Mouse (Mus musculus) common myeloid progenitor, adult 5-6 weeks (primary cell): ENCODE data around the gene Mettl25. TPM values are rescaled to one million over a fixed set of nuclear protein-coding genes. Genes with fewer than 3 reads are reported as not detected.

Experiments
- ATAC-seq: replicated peaks from 2 replicates; pipeline ENCODE4 v1.8.0; 2016; ENCODE audit warnings: low read depth, mild to moderate bottlenecking, moderate TSS enrichment, inconsistent platforms; ENCODE audit not compliant: poor library complexity, severe bottlenecking
- total RNA-seq: library from RNA; stranded (forward); fragments of 200-1000, 187-1606 nt; gene quantifications from 2 replicates; pipeline ENCODE4 v1.2.3, GENCODE M21; 2017

Gene Mettl25
- total RNA-seq, 1 experiment from 2014 or later = 15.9 TPM

DNA sequence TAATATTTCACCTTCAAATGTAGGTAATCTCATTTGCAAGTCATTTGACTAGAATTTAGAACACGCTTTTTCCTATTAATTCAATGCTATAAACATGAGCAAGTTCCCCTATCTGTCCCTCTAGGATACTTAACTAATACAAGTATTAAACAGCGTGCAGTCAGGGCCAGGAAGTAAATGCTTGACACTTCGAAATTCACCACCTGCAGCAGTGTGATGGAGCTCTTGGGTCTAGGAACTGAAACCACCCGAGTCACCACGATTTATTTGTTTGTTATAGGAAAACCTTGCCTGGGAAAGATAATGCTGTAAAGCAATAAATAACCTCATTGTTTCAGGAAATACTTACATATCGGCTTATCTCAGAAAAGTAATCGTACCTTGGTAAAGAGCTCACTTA, 81.1 kb downstream of the Mettl25 start:
- ATAC-seq = peak; percentile 47; the same call in 1 of the 2 replicates

GRCm38 (mm10) chr10:105753831-105754605, 87.2 kb downstream of the Mettl25 start:
- no peak for ATAC-seq

DNA sequence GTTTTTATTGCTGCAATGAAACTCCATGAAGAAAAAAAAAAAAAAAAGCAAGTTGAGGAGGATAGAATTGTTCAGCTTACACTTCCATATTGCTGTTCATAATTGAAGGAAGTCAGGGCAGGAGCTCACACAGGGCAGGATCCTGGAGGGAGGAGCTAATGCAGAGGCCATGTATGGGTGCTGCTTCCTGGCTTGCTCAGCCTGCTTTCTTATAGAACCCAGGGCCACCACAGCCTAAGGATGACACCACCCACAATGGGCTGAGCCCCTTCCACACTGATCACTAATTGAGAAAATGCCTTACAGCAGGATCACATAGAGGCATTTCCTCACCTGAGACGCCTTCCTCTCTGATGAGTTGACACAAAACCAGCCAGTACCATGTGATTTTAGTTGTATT, 95.2 kb downstream of the Mettl25 start:
- ATAC-seq = no peak

- ATAC-seq = no peak
These were observed 99.4 kb downstream of the Mettl25 start for GRCm38 (mm10) chr10:105741736-105742135.

GRCm38 (mm10) chr10:105738942-105739341, 102.2 kb downstream of the Mettl25 start:
- no peak for ATAC-seq

DNA sequence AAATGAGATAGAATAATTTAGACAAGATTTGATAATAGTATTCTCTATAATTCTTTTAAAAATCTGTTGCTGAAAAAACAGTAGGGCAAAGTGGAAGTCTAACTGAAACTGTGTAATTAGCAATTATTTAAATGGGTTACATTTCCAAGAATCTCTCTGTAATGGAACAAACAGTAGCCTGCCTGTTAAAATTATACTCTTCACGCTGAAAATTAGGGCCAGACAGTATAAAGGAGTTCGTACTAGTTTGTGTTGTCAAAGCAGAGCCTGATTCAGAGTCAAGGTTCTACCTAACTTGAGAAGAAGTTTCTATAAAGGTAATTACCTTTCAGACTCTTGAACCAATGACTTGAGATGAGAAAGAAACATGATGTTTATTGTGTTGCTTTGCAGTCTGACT, 113.4 kb downstream of the Mettl25 start:
- ATAC-seq = no peak

DNA sequence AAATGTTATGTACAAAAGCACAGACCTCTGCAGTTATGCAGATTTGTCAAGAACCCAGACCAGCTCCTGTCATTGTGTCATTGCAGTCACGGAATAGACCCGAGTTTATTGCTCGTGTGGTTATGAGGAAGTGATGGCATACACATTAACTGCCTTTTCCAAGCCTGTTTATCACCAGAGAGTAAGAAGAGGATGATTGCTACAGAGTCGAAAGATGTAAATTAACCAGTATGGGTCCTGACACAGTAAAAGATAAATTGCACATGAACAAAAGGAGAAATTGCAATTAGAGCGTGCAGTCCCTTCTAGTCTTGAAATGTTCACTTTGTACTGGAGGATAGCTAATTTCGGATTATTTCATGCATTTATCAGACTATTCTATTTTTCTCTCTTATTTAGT, 113.8 kb downstream of the Mettl25 start:
- ATAC-seq = no peak

DNA sequence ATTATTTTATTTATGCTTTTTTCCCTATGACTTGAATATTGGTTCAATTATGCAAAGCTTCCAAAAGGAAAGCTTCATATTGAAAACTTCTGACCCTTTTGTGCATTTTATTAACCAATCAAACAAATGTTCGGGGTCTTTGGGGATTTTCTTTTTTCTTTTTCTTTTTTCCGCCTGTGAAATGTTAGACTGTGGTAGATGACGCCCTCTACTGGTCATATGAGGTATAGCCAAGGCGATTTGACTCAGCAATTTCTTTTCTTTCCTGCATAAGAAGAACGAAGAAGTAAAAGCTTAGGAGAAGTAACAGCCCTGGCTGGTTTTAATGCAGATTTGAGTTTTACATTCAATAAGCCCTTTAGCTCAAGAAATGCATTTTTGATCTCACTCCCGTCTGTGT, 126.3 kb downstream of the Mettl25 start:
- peak; percentile 86 for ATAC-seq

- ATAC-seq = 0 out of 2 replicates have a peak, but pooled peaks have one; percentile 29
These were observed 126.8 kb downstream of the Mettl25 start for GRCm38 (mm10) chr10:105714366-105714765.

DNA sequence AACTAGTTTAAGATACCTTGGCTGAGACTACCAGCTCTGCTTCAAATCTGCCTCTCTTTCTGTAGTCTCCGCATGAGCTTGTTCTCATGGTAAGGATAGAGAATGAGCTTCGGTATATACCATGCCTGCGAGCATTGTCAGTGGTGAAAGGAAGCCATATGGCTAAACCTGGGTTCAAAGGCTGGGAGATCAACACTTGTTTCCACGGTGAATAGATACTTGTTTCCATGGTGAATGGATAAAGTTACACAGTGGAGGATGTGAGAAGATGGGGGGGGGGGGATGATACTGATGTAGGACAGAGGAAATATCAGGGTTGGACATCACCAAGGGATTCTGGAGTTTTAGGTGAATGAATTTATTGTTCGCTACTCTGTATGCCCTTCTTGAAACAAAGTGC, 128.0 kb downstream of the Mettl25 start:
- ATAC-seq = no peak

Other genes starting within 250 kb of the Mettl25 start
- 32.0 and 42.1 TPM in 2 replicates for gene Ccdc59, start 313 bp downstream of the Mettl25 start, total RNA-seq